Mouse (Mus musculus) kidney, adult 11 months (tissue): ENCODE results near the gene Ptgir.

Source experiments
- DNase-seq: peaks from one replicate; pipeline ENCODE4 v3.0.0; 2022

The Ptgir gene

DNA sequence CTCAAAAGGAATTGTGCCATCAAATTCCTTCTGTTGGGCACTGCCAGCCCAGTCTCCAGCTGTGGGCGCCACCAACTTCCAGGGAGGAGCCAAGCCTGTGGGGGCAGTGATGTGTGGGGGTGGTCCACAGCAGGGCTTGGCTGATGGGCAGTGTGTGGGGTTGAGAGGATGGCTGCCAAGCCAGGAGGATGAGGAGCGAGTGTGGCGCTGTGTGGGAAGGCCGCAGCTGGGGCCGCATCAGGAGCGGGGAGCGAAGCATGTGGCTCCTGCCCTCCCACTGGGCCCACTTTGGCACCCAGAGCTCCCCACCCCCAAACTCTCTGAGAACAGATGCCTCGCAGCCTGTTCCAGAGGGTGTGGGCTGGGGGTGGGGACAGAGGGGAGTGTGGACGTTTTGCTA is 11.7 kb downstream of the Ptgir start:
- DNase-seq = no peak

DNA sequence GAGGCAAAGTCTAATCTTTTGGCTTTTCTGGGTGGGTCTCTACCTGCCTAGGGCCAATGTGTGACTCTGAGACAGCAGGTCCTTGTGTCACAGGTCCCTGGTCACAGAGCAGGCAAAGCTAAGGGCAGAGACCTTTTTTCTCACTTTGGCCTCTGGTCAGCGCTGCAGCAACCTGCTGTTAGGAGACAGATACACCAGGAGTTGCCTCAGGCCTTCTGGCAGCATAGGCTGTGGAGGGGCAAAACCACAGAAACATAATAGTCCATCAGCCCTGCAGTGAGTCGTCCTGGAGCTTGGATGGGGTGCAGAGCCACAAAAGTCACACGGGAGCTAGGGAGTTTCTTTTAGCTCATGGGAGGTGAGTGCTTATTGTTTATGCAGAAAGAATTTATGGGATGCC is 12.4 kb downstream of the Ptgir start:
- no peak for DNase-seq

DNA sequence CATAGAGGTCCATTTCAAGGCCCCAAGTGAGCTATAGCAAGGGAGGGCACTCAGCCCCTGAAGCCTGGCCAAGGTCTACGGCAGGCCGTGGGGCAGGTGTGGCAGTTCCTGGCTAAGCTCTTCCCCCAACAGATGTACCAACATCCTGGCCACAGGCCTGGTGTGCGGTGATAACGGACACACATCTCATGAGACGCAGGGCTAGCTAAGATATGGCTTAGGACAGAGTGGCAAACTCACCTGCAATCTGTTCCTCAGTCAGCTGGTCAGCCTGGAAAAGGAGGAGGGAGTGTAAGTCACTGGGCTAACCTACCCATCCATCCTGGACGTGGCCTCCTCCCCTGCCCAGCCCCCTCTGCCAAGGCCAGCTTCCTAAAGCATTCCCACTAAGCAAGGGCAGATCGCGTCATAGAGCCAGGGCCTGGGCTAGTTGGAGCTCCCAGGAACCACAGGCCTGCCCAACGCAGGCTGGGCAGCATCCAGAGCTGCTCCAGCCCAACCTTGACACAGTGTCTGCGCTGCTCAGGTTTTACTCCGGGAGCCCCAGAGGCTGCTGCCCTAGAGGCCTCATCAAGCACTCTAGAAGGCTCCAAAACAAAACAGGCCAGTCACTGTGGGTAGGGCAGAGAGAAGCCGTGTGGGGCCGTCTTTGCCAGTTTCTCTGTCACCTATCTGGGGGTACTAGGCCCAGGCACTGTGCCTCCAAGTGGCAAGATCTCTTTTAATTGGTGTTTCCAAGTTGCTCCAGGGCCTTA is 13.3 kb downstream of the Ptgir start:
- no peak for DNase-seq

DNA sequence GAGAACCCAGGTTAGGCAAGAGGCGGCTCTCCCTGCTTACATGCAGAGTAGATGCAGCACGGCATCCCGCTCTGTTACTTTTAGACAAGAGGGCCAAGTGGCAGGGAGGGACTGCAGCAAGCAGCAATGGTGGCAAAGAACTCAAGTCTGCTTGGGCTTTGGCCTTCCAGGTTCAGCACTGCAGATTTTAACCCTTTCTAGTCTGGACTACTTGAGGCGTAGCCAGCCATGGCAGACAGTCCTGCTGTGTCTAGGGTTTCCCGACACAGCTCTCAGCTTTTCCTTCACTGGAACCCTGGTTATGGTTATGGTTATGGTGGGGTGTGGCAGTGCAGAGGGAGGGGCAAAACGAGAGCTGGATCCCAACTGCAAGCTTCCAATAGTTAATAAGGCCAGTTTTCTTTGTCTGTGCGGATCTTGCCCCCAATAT is 13.9 kb downstream of the Ptgir start:
- DNase-seq = no peak

DNA sequence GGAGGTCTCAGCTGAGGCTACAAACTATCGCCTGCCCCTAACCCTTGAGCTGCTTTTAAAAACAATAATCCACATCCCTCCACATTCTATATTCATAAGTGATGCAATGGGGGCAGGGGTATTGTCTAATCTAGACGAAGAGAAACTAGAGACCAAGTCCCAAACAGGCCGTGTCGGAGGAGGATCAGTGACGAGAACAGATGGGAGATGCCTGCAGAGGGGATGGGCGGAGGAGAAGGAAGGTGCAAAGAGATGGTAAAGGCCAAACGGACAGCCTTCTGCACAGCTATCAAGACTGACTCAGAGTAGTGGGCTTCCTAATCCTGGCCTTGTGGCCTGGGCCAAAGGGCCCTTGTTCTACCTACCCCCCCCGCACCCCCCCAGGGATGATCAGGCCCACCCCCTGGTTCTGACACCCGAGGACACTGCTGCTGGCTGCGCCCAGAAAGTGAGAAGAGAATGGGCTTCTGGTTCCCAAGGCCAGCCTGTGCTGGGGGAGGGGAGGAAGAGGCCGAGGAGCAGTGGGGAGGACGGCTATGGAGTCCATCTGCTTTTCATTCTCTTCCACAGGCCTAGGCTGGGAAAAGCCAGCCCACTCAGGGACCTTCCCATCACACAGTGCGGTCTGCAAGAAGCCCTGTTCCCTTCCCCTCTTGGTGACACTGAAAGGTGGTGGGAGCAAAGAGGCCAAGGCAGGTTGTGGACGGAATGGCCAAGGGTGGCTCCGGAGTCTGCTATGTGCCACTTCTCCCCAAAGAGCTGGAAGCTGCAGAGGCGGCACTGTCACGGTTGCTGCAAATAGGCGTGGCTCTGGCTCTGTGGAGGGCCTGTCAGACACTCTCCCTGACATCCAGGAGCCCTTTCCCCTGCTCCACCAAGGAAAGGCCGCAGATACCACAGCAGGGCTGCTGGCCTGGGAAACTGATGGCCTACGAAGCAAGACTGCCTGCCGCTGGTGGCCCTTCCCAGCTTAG is 14.8 kb downstream of the Ptgir start:
- DNase-seq = no peak

DNA sequence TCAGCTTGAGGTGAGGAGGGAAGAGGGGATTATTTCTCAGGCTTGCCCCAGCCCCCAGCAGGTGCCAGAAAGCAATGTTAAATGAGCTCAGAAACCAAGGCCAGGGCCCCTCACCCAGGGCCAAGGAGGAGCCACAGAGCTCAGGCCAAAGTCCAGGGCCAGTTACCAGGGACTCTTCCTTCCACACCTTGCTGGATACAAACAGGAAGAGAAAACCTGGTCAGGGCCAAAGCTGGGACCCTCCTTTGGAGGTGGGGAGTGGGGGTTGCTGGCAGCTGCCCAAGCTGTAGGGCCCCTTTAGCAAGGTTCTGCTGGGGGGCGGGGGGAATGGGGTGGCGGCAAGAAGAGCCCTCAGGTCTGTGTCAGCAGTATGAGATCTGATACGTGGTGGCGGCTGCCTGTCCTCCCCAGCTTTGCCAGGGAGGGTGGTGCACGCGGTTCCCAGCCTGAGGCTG is 15.6 kb downstream of the Ptgir start:
- peak; percentile 64 for DNase-seq

DNA sequence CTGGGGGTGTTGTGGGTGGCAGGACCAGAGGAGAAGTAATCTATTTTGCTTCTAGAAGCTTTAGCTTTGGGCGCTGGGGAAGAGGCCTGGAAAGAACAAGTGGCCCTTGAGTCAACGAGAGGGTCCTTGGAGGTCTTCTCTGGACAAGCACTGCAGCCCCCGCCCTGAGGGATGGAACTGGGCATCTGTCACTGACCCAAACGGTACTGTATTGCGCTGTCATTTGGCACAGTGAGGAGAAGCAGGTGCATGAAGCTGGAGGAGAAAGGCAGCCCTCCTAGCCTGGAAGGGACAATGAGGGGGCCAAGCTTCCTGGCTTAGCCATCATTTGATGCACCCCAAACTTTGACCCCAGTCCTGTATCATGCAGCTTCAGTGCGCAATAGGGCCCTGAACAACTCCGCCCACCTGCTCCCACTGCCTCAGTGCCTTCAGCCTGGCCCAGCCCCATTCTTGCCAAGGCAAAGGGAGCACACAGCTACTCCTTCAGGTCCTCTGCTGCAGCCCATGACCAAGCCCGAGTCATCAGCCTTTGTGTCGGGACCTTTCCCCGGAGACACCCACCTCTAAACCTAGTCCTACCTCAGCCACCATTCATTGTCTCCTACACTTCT is 16.2 kb downstream of the Ptgir start:
- DNase-seq = no peak

DNA sequence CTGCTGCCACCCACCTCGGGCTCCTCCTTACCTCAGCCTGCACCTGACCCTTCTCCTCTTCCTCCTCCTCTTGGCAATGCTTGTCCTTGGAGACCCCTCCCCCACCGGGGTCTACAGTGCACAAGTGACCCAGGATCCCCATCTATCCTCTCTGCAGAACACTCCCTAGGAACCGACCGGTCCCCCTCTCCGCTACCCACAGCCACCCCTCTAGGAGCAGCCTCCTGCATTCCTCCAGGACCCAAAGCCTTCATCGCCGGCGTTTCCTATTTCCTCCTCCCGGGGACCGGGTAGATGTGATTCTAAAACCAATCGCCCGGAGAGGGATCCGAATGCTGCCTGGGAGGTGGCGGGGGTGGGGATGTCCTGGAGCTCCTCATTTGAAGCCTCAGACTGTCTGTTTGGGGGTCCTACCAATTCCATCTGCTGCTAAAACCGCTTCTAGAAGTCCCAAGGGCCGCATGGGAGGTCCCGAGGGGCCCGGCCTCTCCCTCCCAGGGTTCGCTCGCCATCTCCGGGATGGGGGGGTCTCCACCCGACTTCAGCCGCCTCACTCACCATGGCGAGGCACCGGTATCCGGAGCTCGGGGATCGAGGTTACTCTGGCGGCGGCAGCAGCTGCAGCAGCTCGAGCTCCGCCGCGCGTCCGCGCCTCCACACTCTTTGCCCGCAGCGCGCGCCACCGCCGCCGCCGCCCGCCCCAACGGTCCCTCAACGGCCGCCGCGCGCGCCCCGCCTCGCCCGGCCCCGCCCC is 17.2 kb downstream of the Ptgir start:
- DNase-seq = peak; percentile 51

DNA sequence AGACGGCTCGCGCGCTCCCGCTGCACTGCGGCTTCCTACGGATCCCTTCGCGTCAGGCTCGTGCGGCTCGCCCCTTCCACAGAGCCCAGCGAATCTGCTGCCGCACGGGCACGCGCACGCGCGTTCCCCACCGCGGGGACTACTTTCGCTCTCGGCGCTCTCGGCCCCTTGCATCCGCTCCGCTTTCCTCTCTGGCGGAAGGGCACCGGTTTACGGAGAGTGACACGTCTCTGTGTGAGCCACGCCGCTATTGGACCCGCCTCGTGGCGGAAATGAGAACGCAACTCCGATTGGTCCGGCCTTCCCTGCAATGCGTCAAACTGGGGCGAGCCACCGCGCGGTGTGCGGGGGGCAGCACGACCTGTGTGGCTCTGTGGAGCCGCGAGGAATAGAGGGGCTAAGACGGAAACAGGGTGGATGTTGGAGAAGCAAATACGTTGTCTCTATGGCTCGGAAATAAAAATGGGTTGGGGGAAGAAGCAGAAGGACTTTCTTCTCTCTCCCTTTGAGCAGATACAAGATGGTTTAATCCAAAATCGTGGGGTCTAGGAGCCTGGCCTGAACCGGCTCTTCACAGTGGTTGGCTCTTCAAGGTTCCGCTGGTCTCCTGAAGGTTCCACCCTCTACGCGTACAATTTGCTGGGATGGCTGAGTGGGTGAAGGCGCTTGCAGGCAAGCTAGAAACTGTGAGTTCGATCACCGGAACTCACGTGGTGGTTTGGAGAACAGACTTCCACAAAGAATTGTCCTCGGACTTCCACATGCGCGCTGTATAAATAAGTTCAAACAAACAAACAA is 17.9 kb downstream of the Ptgir start, which contains the start of gene Calm3:
Gene Calm3, minus strand, starts transcription at position 78 of the 798 bp plus-strand sequence.
- DNase-seq = peak; percentile 99

DNA sequence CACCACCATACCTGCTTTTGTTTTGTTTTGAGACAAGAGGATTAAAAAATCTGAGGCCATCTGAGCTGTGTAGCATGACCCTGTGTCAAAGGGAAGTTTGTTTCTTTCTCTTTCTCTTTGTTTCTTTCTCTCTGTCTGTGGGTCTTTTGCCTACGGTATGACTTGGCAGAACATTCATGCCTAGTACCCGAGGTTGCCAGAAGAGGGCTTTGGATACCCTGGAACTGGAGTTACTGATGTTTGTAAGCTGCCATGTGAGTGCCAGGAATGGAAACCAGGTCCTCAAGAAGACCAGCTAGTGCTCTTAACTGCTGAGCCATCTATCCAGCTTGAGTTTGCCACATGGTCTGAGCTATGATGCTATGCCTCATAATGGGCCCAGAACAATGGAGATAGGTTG is 22.1 kb downstream of the Ptgir start:
- DNase-seq = no peak

DNA sequence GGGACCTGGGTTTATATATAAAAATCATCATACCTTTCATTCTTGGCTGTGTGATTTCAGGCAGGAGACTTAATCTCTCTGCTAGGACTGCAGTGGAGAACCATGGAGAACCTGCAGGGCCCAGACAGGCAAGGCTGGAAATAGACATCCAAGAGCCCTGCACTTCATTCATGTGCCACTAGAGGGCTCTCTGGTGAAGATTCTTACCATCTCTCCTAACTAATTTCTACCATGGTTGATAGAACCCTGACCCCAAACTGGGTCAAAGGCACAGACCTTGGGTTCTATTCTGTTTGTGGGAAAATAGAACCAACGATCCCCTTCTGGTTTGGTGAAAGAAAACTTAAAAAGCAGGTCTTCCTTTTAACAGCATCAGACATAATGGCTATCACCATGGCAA is 24.6 kb downstream of the Ptgir start:
- DNase-seq = no peak

DNA sequence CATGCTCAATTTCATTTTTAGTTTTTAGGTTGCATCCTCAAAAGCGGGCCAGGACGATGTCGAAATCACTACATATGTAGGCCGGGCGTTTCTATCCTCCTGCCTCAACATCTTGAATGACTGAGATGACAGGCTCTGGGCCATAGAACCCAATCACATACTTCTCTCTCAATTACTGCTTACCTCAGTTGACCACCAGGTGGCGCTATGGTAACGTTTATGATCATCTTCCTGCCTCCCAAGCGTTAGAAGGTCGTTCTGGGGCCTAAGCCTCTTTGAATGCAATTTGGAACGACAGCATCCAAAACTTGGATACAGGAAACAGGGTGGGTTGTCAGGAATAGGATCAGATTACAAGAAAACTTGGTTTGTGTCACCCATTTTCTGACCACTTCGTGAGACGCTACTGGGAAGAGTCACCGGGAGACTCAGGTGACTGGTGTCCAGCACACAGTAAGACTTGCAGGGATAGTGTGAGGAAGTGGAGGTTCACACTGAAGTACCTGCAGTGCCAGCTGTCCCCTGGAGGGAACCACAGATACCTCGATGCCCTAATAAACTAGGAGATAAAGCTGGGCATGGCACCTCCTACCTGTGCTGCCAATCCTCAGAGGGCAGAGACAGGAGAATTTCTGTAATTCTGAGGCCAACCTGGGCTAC is 25.8 kb downstream of the Ptgir start:
- DNase-seq = peak; percentile 67

DNA sequence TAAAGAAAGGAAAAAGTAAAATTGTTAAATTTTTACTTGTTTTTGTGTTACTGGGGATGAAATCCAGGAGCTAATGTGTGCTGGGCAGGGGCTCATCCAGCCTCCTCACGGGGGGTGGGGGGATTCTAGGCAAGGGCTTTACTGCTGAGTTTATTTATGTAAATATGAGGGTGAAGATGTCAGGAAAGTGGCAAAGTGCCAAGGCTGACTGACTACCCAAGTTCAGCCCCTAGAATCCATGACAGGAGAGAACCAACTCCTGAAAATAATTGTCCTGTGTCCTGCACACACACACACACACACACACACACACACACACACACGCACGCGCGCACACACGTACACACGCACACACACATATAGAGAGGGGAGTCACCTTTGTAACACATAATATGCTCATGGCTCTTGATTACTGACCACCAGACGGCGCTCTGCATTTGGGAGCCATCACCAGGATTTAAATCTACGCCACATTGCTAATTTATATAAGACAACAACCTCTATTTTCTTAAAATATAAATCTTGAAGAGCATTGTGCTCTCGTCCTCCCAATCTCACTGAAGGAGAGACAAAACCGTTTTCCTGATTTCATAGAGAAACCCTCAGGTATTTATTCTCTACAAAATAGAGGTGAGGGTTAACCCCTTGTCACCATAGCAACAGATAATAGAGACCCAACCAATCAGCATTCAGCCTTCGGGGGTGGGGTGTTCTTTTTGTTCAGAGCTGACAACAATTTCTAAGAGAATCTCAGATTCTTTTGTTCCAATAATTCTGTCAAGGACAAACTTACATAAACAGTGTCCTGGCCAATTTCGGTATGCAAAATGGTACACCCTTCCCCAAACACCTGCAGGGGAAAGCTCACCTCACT is 26.7 kb downstream of the Ptgir start:
- no peak for DNase-seq

DNA sequence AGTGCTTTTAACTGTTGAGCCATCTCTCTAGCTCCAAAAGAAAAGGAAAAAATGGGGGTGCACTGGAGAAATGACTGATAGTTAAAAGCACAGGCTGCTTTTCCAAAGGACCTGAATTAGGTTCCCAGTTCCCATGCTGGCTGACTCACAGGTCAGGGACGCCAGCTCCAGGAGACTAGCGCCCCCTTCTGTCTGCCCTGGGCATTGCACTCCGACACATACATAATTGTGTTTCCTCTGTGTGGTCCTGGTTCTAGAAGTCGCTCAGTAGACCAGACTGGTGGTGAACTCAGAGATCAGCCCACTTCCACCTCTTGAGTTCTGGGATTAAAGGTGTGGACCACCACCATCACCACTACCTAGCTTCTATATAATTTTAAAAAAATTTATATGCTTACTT is 31.0 kb downstream of the Ptgir start:
- no peak for DNase-seq

DNA sequence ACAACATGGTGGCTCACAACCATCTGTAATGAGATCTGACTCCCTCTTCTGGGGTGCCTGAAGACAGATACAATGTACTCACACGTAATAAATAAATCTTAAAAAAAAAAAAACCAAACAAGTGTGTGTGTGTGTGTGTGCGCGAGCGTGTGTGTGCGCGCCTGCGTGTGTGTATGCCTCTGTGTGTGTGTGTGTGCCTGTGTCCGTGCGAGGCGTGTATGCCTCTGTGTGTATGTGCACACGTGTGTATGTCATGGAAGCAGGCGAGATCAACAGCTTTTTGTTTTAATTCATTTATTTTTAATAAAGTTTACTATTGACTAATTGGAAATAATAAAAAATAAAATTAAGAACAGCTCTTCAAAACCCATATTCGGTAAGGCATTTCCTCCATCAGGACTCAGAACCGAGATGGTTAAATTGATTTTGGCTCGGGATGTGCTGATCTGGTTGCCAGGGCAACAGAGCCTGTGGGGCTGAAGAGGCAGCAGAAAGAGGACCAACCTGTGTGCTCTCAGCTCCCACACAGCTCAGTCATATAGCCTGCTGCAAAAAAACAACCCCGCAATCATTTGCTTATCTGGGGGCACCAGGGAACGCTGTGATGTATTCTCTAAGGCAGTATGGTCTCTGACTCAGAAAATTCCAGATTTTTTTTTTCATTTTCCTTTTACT is 32.0 kb downstream of the Ptgir start:
- no peak for DNase-seq

DNA sequence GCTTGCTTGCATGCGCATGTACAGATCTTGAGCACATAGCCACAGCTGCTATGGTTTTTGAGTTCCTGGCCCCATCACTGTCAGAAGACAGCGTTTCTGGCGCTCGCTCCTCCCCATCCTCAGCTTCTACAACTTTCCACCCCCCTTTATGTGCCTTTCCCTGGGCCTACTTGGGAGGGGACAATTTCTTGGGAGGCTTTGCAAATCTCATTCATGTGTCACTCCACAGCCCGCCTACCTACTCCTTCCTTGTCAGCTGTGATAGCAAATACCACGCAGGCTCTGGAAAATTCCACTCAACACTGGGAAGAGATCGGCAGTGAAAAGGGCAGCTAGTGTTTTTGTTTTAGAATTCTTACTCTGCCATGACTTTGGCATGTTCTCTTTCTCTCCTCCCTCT is 34.0 kb downstream of the Ptgir start:
- DNase-seq = peak; percentile 51

DNA sequence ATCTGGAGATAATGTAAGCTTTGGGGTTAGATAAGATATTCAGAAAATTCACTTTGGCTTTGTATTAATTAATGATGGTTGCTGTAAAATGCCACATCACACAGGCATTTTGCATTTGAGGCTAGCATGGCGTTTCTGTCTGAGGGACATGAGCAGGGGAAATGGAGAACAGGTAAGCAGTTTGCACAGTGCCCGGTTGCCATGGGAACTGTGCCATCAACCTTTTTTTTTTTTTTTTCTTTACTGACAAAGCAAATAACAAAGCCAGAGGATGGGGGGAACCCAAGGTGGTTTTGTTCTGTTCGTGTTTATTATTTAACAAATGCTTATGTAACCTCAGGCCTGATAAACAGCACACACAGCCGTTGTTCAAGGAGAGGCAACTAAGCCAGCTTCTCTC is 36.6 kb downstream of the Ptgir start:
- DNase-seq = no peak

DNA sequence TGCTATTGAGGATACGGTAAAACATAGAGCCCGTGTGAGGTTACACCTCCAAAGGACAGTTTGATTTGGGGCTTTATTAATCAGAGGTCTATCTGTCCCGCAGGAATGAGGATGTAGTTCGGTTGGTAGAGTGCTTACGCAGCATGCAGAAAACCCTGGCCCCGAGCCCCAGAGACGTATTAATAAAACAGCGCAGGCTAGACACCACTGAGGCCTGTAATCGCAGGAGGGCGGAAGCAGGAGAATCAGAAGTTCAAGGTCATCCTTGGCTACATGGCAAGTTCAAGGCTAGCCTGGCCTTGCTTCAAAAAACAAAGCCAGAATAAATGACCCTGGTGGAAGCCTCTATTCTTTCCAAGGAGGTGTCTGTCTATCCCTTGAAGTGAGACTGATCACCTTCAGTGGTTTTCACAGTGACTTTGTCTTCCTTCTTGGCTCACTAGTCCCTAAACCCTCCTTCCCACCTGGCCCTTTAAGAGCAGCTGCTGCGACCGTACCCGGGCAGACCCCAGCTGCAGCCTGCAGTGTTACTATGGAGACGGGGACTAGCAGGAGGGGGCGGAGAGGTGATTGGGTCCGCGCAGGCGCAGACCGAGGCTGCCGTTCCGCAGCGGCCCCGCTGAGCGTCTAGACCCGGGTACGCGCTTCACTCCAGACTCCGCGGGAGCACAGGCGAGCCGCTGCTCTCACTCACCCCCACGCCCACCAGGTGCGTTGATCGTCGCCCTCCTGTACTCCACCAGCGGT is 37.9 kb downstream of the Ptgir start, which contains the start of gene Pnmal2:
Gene Pnmal2, plus strand, starts transcription at position 622 of the 747 bp plus-strand sequence.
- DNase-seq = peak; percentile 78
